Mouse (Mus musculus): ENCODE data around the gene Clcnkb.

- no peak for TF ChIP-seq CTCF (IDR thresholded peaks at IDR 0.05)
- TF ChIP-seq EP300 (IDR thresholded peaks at IDR 0.05), result no peak
These were observed 16.9 kb upstream of the Clcnkb start for GRCm38 (mm10) chr4:141432666-141433065.
